Mouse (Mus musculus) naive thymus-derived CD4-positive, alpha-beta T cell, adult 2 months (primary cell): ENCODE results near the gene Zfp958.
"Not testable (repeated sequence)": the region's sequence is repeated elsewhere in the genome, so short reads cannot be mapped to it uniquely, and the experiment has no call there.

Experiments used
- DNase-seq: peaks from one replicate; pipeline ENCODE4 v3.0.0-alpha.2; 2011; ENCODE audit warnings: low read depth

The Zfp958 gene

GRCm38 (mm10) chr8:4612932-4613853 lies at the start of gene Zfp958:
Gene Zfp958 (plus strand): TSS chr8:4613167.
- peak; percentile 97 for DNase-seq

GRCm38 (mm10) chr8:4581986-4582385 lies 31.0 kb upstream of the Zfp958 start:
- DNase-seq, result no peak

- no peak for DNase-seq
Observed at GRCm38 (mm10) chr8:4582754-4583178, 30.2 kb upstream of the Zfp958 start.

- DNase-seq, result no peak
Observed at GRCm38 (mm10) chr8:4584660-4585059, 28.3 kb upstream of the Zfp958 start.

DNA sequence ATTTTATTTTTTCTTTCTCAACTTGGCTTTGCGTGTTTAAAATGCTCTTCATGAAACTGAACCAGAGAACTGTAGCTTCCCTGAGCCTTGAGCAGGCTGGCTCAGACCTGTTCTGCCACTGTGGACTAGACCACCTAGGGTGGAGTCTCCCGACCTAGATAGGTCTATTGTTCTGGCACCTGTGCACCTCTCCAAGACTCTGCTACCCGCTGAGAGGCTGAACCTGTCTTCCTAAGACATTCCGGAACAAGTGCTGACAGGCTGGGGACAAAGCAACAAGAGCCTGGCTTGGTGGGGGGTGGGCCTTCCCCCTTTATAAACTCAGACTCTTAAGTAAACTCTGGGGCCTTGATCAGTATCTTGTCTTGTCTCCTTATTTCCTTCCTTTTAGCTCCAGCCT lies 26.6 kb upstream of the Zfp958 start:
- no peak for DNase-seq

DNA sequence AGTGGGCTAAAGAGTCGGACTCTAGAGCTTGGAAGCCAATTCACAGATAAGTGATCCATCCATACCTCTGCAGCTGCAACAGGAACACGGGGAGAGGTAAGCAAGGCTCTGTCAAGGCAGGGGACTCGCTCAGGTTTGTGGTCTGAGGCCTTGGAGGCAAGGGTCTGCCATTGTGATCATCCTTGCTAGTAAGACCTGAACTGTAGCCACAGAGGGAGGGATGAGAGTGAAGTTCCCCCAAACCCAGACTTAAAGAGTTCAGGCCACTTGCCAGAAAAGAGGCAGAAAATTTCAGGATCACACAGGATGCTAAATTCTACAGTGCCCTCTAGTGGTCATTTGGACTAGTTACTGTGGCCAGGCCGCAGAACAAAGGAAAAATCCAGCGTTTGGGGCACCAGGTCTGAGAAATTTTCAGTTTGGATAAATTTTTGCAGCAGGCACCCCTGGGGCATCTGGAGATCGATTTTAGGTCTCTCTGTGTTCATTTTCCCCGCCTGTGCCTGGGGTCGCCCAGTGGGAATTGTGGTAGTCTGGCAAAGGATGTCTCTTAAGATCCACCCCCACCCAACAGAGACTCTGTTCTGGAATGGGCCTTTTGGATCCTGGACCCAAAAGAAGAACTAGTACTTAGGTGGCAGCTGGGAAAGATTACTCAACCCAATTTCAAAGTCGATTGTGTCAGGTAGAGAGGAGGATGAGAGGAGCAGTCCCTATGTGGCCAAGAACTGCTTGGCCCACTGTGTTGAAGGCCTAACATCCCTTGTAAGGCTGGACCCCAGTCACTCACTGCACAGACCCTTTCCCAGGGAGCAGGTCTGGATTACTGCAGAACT lies 24.6 kb upstream of the Zfp958 start:
- DNase-seq, result peak; percentile 60

GRCm38 (mm10) chr8:4608896-4609295 lies 4.1 kb upstream of the Zfp958 start:
- peak; percentile 42 for DNase-seq

DNA sequence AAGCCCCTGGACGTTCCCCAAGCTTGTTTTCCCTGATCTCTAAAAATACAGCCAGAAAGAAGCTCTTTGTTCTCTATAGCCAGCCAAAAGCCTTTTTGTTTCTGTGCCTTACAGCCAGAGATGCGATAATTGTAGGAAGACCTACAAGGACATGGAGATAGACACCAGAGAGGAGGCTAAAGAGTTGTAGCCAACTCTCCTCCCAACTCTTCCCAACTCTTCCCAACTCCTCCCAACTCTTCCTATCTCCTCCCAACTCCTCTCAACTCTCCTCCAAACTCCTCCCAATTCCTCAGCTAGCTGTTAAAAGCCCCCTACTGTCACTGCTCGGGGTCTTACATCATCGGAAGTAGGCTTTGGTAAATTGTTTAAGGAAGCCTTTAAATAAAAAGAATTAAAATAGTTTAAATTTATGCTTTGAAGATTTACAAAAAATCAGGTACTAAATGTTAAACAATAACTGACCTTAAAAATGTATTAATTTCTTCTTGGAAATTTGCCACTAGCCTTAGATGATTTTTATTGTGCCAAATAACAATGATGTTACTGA lies 1.3 kb upstream of the Zfp958 start:
- not testable (repeated sequence) for DNase-seq

DNA sequence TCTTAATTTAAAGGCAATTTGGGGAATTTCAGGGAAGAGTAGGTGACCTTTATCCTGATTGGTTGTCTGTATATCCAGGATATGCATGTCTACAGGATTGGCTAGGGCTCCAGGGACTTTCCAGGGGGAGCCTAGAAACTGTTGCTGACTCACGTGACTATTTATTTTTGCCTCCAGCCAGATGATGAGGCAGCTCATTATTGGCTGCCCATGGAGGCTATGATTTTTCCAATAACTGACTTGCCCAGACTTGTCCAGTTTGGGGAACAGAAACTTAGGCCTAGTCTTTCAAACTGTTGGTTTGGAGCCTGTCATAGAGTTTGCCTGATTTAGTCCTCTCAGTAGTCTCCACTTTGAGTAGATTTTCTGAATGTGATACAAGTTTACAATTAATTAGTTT lies 14.4 kb downstream of the Zfp958 start:
- DNase-seq, result no peak

GRCm38 (mm10) chr8:4637071-4637470 lies 24.1 kb downstream of the Zfp958 start:
- DNase-seq, result no peak

DNA sequence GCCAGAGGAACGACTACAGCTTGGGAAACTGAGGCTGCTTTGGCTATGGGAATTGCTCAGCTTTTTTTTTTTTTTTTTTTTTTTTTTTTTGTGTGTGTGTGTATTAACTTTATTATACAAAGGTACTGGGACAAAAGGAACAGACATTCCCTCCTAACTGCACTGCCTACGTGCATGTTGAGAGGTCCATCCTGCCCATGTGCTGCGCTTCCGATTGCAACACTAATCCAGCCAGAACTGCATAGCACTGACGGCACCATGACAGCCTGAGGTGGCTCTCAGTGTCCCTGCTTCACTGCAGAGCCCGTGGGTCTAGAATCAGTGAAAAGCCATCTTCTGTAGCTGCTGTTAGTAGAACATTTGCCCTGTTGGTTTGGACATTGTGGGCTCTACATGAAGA lies 30.0 kb downstream of the Zfp958 start:
- DNase-seq, result not testable (repeated sequence)

- DNase-seq, result peak; percentile 67
Observed at GRCm38 (mm10) chr8:4656536-4656935, 43.6 kb downstream of the Zfp958 start.

GRCm38 (mm10) chr8:4675191-4676003 lies 62.4 kb downstream of the Zfp958 start:
- peak; percentile 7 for DNase-seq

- DNase-seq, result no peak
Observed at GRCm38 (mm10) chr8:4676586-4676985, 63.6 kb downstream of the Zfp958 start.

DNA sequence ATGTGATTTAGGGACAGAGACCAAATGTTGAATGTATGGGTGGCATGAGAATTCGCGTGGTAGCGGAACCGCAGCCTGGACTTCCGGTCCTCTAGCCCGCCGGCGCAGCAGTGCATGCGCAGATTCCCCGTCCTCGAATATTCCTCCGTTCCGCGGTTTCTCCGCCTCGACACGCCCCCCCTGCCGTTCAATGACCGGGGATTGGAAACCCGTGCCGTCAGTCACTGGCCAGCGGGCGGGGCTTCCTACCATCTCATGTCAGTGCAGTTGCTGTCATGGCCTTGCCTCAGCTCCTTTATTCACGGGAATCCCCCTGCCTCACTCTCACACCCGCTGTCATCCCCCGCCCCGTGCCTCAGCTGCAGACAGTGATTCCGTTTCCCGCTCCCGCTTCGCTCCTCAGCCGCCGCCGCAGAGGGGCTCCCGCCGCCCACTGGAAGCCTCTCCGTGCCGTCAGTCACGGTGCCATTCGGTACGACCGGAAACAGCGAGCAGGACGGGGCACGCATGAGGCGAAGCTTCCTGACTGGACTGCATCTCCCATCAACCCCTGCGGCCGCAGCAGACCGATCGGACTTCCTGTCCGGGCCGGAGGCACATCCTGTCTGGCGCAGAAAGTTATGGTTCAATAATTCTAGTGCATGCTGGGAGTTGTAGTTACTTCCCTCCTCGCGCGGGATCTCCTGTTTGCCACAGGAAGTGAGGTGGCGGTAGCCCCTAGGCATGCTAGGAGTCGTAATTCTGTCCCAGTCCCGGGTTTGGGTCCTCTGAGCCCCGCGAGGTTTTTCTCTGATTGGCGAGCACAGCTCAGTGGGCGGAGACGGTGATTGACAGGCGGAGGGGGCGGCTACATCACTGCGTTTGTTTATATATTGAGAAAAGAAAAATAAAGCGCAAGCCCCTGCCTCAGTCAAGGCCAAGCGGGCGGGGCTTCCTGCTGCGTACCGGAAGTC lies 64.6 kb downstream of the Zfp958 start:
- peak; percentile 98 for DNase-seq

DNA sequence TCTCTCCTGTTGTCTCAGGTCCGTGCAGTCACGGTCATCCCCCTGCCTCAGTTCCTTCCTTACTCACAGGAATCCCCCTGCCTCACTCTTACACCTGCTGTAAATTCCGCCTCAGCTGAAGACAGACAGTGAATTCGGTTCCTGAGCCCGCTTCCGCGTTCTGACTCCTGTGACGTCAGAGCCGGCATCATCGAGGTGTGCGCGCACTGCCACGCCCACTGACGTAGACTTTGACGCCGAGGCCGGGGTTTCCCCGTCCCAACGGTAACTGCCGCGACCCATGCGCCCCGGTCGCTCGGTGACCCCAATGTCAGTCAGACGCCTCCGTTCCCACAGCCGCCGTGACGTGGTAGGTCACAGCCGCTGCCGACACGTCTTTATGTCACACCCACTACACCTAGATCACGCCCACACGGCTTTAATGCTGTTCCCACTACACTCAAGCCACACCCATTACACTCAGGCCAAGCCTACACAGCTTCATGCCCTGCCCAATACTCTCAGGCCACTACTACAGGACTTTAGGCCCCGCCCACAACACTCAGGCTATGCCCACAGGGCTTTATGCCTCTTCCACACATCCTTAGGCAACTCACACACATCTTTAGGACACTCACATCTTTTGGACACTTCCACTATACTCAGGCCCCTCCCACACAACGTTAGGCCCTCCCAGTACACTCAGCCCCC lies 65.4 kb downstream of the Zfp958 start:
- DNase-seq, result peak; percentile 99

DNA sequence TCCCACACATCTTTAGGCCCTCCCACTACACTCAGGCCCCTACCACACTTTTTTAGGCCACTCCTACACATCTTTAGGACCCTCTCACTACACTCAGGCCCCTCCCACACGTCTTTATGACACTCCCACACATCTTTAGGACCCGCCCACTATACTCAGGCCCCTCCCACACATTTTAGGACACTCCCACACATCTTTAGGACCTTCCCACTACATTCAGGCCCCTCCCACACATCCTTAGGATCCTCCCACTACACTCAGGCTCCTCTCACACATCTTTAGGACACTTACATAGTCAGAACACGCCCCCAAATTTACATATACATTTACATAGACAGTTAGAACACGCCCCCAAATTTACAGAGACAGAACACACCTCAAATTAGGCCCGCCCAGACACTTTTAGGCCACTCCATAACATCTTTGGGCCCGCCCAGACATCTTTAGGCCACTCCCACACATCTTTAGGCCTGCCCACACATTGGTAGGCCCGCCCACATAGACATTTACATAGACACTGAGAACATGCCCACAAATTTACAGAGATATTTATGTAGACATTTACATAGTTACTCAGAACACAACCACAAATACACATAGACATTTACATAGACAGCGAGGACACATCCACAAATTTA lies 66.1 kb downstream of the Zfp958 start:
- DNase-seq, result no peak

DNA sequence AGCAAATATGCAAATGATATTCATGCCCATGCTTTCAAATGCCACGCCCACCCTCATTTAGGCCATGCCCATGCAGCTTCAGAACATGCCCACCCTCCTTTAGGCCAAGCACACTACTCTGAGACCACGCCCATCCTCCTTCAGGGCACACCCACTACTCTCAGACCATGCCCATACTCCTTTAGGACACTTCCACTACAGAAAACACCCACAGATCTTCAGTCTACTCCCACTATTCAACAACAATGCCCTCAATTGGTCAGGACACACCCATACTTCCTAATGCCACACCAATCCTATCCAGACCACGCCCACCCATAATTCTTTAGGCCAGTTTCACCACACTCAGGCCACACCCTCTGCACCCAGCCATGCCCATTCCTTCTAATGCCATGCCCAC lies 66.8 kb downstream of the Zfp958 start:
- DNase-seq, result peak; percentile 21
